Mouse (Mus musculus): ENCODE results near the gene Slc17a2. TPM values are rescaled to one million over a fixed set of nuclear protein-coding genes. Genes with fewer than 3 reads are reported as not detected.
A peak's percentile ranks its signal among the peaks of the same experiment; 100 is the strongest.
"Not testable (repeated sequence)": the region's sequence is repeated elsewhere in the genome, so short reads cannot be mapped to it uniquely, and the experiment has no call there.

The Slc17a2 gene
- total and polyA plus RNA-seq, 3 experiments, result not detected

DNA sequence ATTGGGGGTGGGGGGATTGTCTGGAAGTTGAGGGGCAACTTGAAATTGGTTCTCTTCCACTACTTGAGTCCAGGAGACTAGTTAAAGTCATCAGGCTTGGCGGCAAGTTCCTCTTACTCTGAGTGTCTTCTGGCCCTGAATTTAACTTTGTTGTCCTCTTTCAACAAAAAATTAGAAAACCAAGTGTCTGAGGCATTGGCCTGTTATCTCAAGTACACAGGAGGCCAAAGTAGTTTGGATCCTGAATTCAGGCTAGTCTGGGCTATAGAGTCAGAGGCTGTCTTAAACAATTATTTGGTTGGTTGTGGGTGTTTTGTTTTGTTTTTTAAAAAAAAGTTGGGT lies 41.6 kb upstream of the Slc17a2 start:
- H3K79me2 ChIP-seq (replicated peaks; ENCODE audit: control insufficient read depth, extremely low read depth, insufficient read depth, poor library complexity, severe bottlenecking), result no peaks in the 10 kb centered on the region
- H3K4me3 ChIP-seq (replicated peaks in 1 of 3; ENCODE audit: low read depth in 2 of 3, low read length in 2 of 3, poor library complexity in 1 of 3), result no peak overlapping the region
- H3K36me3 ChIP-seq (replicated peaks in 1 of 2; ENCODE audit: control insufficient read depth in 1 of 2, insufficient read depth in 1 of 2, low read length in 1 of 2), result no peaks in the 10 kb centered on the region
- no peak overlapping the region; the same call in 1 of the 2 replicates for H3K9ac ChIP-seq (ENCODE audit: insufficient read depth, low read depth)
- H3K4me1 ChIP-seq (ENCODE audit: control insufficient read depth in 1 of 2, insufficient read depth in 2 of 2), result peaks cover 0 to 20% of the 10 kb centered on the region in 2 experiments; a peak in 2 of 4 replicates
- no peaks in the 10 kb centered on the region for H3K9me3 ChIP-seq (replicated peaks; ENCODE audit: low read length)
- no peak overlapping the region for H3K27ac ChIP-seq (ENCODE audit: insufficient read depth, low read depth)
- H3K4me2 ChIP-seq (ENCODE audit: insufficient read depth, low read depth, poor library complexity, severe bottlenecking), result peak overlapping the region; percentile 88; the same call in 1 of the 2 replicates
- H3K27me3 ChIP-seq (replicated peaks), result no peaks in the 10 kb centered on the region
- TF ChIP-seq ZC3H11A (IDR thresholded peaks at IDR 0.05; ENCODE audit: low read depth, low read length) (no peak), UBTF (IDR thresholded peaks at IDR 0.05; ENCODE audit: low read depth, low read length) (no peak), MYC (IDR thresholded peaks at IDR 0.05; ENCODE audit: low read depth, low read length) (no peak), MAFK (IDR thresholded peaks at IDR 0.05; ENCODE audit: insufficient replicate concordance, low read length) (no peak)
- in situ Hi-C loops (cut with MboI; ENCODE audit: low pct_ligation_motif_present, low pct_unique_long_range_greater_than_20kb, low sequenced_read_pairs) (loop anchor here (25.0 kb wide), 1 partner anchor 1728 kb away; the partner anchor contains the start of genes Hist1h2ag, Hist1h2ah, Hist1h2bj and Hist1h2bk), dilution Hi-C loops (cut with MboI; ENCODE audit: extremely low pct_ligation_motif_present, extremely low pct_unique_long_range_greater_than_20kb, low sequenced_read_pairs) (no loop called here)
- DNase-seq (ENCODE audit: extremely low read depth), result no peak

DNA sequence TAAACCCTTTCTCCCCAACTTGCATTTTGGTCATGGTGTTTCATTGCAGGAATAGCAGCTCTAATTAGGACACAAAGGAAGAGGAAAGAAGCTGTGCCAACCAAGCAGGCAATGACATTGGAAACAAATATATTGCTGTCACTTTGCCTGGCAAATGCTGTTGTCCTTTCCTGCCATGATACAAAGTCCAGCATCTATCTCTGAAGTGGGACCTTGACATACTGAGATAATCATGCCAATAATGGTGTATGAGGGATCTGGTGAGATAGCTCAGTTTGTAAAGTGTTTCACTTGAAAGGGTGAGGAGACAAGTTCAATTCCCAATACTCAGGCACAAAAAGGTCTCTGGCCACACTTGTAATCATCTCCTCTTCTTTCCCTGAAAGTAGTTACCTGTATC lies 40.0 kb upstream of the Slc17a2 start:
- Histone ChIP-seq H3K4me1 (ENCODE audit: control insufficient read depth in 1 of 2, insufficient read depth in 2 of 2) (peaks cover 0 to 20% of the 10 kb centered on the region in 2 experiments; a peak in 2 of 4 replicates), H3K36me3 (replicated peaks in 1 of 2; ENCODE audit: control insufficient read depth in 1 of 2, insufficient read depth in 1 of 2, low read length in 1 of 2) (no peaks in the 10 kb centered on the region), H3K9ac (ENCODE audit: insufficient read depth, low read depth) (no peak overlapping the region), H3K27me3 (replicated peaks) (no peaks in the 10 kb centered on the region), H3K27ac (ENCODE audit: insufficient read depth, low read depth) (no peak overlapping the region), H3K4me3 (replicated peaks in 1 of 3; ENCODE audit: low read depth in 2 of 3, low read length in 2 of 3, poor library complexity in 1 of 3) (no peak overlapping the region), H3K9me3 (replicated peaks; ENCODE audit: low read length) (no peaks in the 10 kb centered on the region), H3K79me2 (replicated peaks; ENCODE audit: control insufficient read depth, extremely low read depth, insufficient read depth, poor library complexity, severe bottlenecking) (no peaks in the 10 kb centered on the region), H3K4me2 (ENCODE audit: insufficient read depth, low read depth, poor library complexity, severe bottlenecking) (no peak overlapping the region)
- dilution Hi-C loops (cut with MboI; ENCODE audit: extremely low pct_ligation_motif_present, extremely low pct_unique_long_range_greater_than_20kb, low sequenced_read_pairs), result no loop called here
- in situ Hi-C loops (cut with MboI; ENCODE audit: low pct_ligation_motif_present, low pct_unique_long_range_greater_than_20kb, low sequenced_read_pairs), result loop anchor here (25.0 kb wide), 1 partner anchor 1729 kb away; the partner anchor contains the start of genes Hist1h2ag, Hist1h2ah, Hist1h2bj and Hist1h2bk
- no peak for TF ChIP-seq MEF2A (IDR thresholded peaks at IDR 0.05; ENCODE audit: borderline replicate concordance, low read depth, low read length)
- TF ChIP-seq ZC3H11A (IDR thresholded peaks at IDR 0.05; ENCODE audit: low read depth, low read length), result no peak
- no peak for TF ChIP-seq POLR2AphosphoS2 (IDR thresholded peaks at IDR 0.05; ENCODE audit: low read depth, low read length)
- no peak for TF ChIP-seq CTCF (conservative IDR thresholded peaks at IDR 0.05 in 1 of 2, IDR thresholded peaks at IDR 0.05 in 1 of 2; ENCODE audit: low read depth in 2 of 2, low read length in 2 of 2)
- no peak for TF ChIP-seq MAX (IDR thresholded peaks at IDR 0.05; ENCODE audit: low read length)
- TF ChIP-seq HCFC1 (IDR thresholded peaks at IDR 0.05; ENCODE audit: low read depth, low read length), result no peak
- TF ChIP-seq RCOR1 (conservative IDR thresholded peaks at IDR 0.05; ENCODE audit: low read depth, low read length), result no peak
- no peak for TF ChIP-seq IRF4 (IDR thresholded peaks at IDR 0.05; ENCODE audit: low read depth, low read length)
- TF ChIP-seq POLR2A (IDR thresholded peaks at IDR 0.05; ENCODE audit: low read depth, low read length), result no peak
- DNase-seq (ENCODE audit: extremely low read depth), result no peak

DNA sequence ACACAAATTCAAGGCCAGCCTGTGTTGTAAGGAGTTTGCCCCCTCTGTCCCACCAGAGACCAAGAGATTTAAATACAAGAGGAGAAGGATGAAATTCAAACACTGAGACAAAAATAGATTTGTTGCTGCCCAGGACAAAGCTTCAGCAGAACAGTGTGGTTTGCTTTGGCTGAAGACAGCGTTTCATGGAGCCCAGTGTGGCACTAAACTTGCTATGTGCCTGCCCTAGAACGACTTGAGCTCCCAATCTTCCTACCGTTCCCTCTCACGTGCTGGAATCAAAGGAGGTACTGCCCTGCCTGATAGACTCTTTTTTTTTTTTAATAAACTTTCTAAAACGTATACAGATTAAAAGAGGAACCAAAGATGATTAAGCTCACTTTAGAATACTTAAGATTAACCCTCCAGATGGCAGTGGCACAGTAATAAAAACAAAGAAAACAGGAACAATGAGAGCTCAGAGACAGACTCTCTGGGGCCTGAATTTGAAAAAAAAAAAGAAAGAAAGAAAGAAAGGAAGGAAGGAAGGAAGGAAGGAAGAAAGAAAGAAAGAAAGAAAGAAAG lies 37.9 kb upstream of the Slc17a2 start:
- H3K79me2 ChIP-seq (replicated peaks; ENCODE audit: control insufficient read depth, extremely low read depth, insufficient read depth, poor library complexity, severe bottlenecking), result no peaks in the 10 kb centered on the region
- dilution Hi-C loops (cut with MboI; ENCODE audit: extremely low pct_ligation_motif_present, extremely low pct_unique_long_range_greater_than_20kb, low sequenced_read_pairs) (no loop called here), in situ Hi-C loops (cut with MboI; ENCODE audit: low pct_ligation_motif_present, low pct_unique_long_range_greater_than_20kb, low sequenced_read_pairs) (loop anchor here (25.0 kb wide), 1 partner anchor 1732 kb away; the partner anchor contains the start of genes Hist1h2ag, Hist1h2ah, Hist1h2bj and Hist1h2bk)
- H3K9me3 ChIP-seq (replicated peaks; ENCODE audit: low read length), result no peaks in the 10 kb centered on the region
- H3K9ac ChIP-seq (ENCODE audit: insufficient read depth, low read depth), result no peak overlapping the region
- H3K36me3 ChIP-seq (replicated peaks in 1 of 2; ENCODE audit: control insufficient read depth in 1 of 2, insufficient read depth in 1 of 2, low read length in 1 of 2), result no peaks in the 10 kb centered on the region
- H3K27ac ChIP-seq (ENCODE audit: insufficient read depth, low read depth), result no peak overlapping the region
- peaks cover 0 to 16% of the 10 kb centered on the region in 2 experiments; a peak in 2 of 4 replicates for H3K4me1 ChIP-seq (ENCODE audit: control insufficient read depth in 1 of 2, insufficient read depth in 2 of 2)
- H3K4me2 ChIP-seq (ENCODE audit: insufficient read depth, low read depth, poor library complexity, severe bottlenecking), result no peak overlapping the region
- no peak for DNase-seq (ENCODE audit: extremely low read depth)
- TF ChIP-seq MAZ (IDR thresholded peaks at IDR 0.05; ENCODE audit: low read depth, low read length) (no peak), IRF4 (IDR thresholded peaks at IDR 0.05; ENCODE audit: low read depth, low read length) (no peak), MAFK (IDR thresholded peaks at IDR 0.05; ENCODE audit: insufficient replicate concordance, low read length) (no peak), ETS1 (conservative IDR thresholded peaks at IDR 0.05; ENCODE audit: low read depth, low read length) (no peak), ZNF384 (IDR thresholded peaks at IDR 0.05; ENCODE audit: low read depth, low read length) (no peak), TCF12 (IDR thresholded peaks at IDR 0.05; ENCODE audit: low read depth, low read length) (no peak), E2F4 (IDR thresholded peaks at IDR 0.05; ENCODE audit: insufficient replicate concordance, low read depth, low read length) (no peak), EP300 (IDR thresholded peaks at IDR 0.05; ENCODE audit: low read length) (no peak)
- H3K4me3 ChIP-seq (replicated peaks in 1 of 3; ENCODE audit: low read depth in 2 of 3, low read length in 2 of 3, poor library complexity in 1 of 3), result no peak overlapping the region
- no peaks in the 10 kb centered on the region for H3K27me3 ChIP-seq (replicated peaks)

DNA sequence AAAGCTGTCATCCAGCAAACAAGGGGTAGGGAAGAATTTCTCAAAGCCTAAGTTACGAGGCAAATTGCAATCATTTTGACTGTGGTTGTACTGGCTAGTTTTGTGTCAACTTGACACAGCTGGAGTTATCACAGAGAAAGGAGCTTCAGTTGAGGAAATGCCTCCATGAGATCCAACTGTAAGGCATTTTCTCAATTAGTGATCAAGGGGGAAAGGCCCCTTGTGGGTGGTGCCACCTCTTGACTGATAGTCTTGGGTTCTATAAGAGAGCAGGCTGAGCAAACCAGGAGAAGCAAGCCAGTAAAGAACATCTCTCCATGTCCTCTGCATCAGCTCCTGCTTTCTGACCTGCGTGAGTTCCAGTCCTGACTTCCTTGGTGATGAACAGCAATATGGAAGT lies 37.2 kb upstream of the Slc17a2 start, which contains the start of gene Trim38:
Gene Trim38 (plus strand): TSS at position 301 of the 400 bp plus-strand sequence.
- H3K4me1 ChIP-seq (ENCODE audit: control insufficient read depth in 1 of 2, insufficient read depth in 2 of 2), result peaks cover 0 to 10% of the 10 kb centered on the region in 2 experiments; a peak in 1 of 4 replicates
- H3K4me2 ChIP-seq (ENCODE audit: insufficient read depth, low read depth, poor library complexity, severe bottlenecking); H3K27me3 ChIP-seq (replicated peaks); H3K27ac ChIP-seq (ENCODE audit: insufficient read depth, low read depth); H3K9me3 ChIP-seq (replicated peaks; ENCODE audit: low read length); H3K36me3 ChIP-seq (replicated peaks in 1 of 2; ENCODE audit: control insufficient read depth in 1 of 2, insufficient read depth in 1 of 2, low read length in 1 of 2); DNase-seq (ENCODE audit: extremely low read depth); H3K4me3 ChIP-seq (replicated peaks in 1 of 3; ENCODE audit: low read depth in 2 of 3, low read length in 2 of 3, poor library complexity in 1 of 3); H3K79me2 ChIP-seq (replicated peaks; ENCODE audit: control insufficient read depth, extremely low read depth, insufficient read depth, poor library complexity, severe bottlenecking); H3K9ac ChIP-seq (ENCODE audit: insufficient read depth, low read depth); dilution Hi-C loops (cut with MboI; ENCODE audit: extremely low pct_ligation_motif_present, extremely low pct_unique_long_range_greater_than_20kb, low sequenced_read_pairs): not testable (repeated sequence)
- in situ Hi-C loops (cut with MboI; ENCODE audit: low pct_ligation_motif_present, low pct_unique_long_range_greater_than_20kb, low sequenced_read_pairs), result loop anchor here (25.0 kb wide), 1 partner anchor 1732 kb away; the partner anchor contains the start of genes Hist1h2ag, Hist1h2ah, Hist1h2bj and Hist1h2bk
